Mouse (Mus musculus) gastrocnemius, postnatal 4 days (tissue): ENCODE data around the gene Lfng. TPM values are rescaled to one million over a fixed set of nuclear protein-coding genes. Genes with fewer than 3 reads are reported as not detected.

ENCODE experiments used
- DNase-seq, 2 experiments: peaks; one replicate each; pipeline ENCODE4 v3.0.0; 2021 to 2022; ENCODE audit warnings: low spot score in 2 of 2, mixed read lengths in 2 of 2
- long read RNA-seq, 2 experiments: library from polyadenylated mRNA; stranded (forward); transcript quantifications; one replicate each; pipeline ENCODE4 v2.0.0; 2021
- total RNA-seq, 2 experiments: library from RNA; stranded (reverse); gene quantifications; 2 replicates each; pipeline ENCODE4 v1.2.3; 2021

Lfng gene
- 10 to 100 TPM; 11.4 to 13.8 TPM for total RNA-seq
- long read RNA-seq, experiment 1, transcript Lfng-201 (8 exons, 2,305 nt): major isoform, 19 of 20 reads
- long read RNA-seq, experiment 1, partial matches to known transcripts: 0 of 20 reads
- long read RNA-seq, experiment 1, other reads (novel, unspliced or antisense): 1 of 20 reads
- long read RNA-seq, experiment 2, transcript Lfng-201 (8 exons, 2,305 nt): major isoform, 16 of 18 reads
- long read RNA-seq, experiment 2, partial matches to known transcripts: 0 of 18 reads
- long read RNA-seq, experiment 2, other reads (novel, unspliced or antisense): 2 of 18 reads

DNA sequence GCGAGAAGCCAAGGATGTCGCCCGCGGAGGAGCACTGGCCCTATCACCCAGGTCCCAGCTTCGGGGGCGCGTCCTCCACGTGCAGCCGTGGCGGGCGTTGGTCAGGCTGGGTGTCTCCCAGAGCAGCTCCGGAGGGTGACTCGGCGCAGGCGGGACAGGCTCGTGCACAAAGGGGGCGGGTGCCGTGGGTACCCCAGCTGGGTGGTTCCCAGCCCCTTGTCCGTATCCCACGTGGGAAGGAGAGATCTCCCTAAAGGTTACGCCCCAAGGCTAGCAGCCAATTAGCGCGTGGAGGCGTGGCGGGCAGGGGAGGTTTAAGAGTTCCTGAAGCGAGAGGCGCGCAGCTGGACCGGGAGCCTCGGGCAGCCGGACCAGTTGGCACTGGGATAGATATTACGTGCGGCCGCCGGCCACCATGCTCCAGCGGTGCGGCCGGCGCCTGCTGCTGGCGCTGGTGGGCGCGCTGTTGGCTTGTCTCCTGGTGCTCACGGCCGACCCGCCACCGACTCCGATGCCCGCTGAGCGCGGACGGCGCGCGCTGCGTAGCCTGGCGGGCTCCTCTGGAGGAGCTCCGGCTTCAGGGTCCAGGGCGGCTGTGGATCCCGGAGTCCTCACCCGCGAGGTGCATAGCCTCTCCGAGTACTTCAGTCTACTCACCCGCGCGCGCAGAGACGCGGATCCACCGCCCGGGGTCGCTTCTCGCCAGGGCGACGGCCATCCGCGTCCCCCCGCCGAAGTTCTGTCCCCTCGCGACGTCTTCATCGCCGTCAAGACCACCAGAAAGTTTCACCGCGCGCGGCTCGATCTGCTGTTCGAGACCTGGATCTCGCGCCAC, at the start of gene Lfng:
Gene Lfng, plus strand, starts transcription at position 320 of the 835 bp plus-strand sequence.
- peak; percentile 81 to 90 for DNase-seq

DNA sequence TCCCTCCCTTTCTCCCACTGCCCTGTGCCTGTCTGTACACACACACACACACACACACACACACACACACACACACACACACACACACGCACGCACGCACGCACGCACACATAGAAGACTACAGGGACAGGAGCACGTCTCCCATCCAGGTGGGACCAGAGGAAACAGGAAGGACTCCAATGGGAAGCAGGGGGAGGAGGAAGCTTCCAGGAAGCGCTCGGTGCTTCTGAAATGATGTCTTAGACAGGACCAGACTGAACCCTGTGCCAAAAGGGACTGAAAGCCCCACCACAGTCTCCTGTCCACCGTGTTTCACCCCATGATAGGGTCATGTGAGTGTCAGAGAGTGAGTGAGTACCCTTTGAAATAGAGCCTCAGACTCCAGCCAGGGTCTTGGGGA, 44.5 kb upstream of the Lfng start:
- no peak for DNase-seq

GRCm38 (mm10) chr5:140564896-140565295, 42.2 kb upstream of the Lfng start, which contains the start of gene Grifin:
TSS of gene Grifin (minus strand) at chr5:140565071.
- DNase-seq: no peak

DNA sequence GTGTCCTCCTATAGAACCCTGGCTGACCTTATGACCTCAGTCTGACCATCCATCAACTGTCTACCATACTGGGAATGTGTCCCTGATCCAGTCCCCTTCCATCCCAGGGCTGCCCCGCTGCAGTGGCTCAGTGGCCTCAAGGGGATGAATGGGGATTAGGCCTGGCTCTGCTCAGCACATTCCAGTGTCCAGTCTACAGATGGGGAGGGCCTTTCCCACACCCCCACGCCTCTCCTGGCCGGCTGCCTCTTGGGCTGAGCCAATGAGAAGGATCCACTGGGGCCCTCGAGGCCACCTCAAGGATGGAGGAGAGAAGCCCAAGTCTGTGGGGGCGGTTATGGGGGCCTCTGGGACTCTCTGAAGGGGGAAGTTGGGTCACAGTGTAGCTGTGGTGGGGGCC, 41.7 kb upstream of the Lfng start:
- peak; percentile 61 to 84 for DNase-seq

GRCm38 (mm10) chr5:140565856-140566255, 41.3 kb upstream of the Lfng start:
- peak in 1 of 2 experiments; percentile 58 for DNase-seq

DNA sequence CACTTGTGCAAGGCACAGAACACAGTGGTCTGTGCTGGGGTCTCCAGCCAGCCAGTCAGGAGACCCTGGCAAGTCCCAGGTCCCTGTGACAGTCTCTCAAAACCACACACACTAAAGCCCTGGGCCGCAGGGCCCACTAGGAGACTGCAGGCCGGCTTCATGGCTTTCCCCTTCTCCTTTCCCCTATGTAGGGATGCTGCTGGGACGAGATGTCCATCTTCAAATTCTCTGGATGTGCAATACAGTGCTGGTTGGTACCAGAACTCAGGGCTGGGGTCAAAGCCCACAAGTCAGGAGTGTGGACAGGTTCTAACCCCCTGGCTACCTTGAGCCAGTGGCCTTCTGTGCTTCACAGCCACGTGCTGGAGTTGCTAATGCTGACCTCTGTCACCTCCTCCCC, 40.8 kb upstream of the Lfng start:
- no peak for DNase-seq

DNA sequence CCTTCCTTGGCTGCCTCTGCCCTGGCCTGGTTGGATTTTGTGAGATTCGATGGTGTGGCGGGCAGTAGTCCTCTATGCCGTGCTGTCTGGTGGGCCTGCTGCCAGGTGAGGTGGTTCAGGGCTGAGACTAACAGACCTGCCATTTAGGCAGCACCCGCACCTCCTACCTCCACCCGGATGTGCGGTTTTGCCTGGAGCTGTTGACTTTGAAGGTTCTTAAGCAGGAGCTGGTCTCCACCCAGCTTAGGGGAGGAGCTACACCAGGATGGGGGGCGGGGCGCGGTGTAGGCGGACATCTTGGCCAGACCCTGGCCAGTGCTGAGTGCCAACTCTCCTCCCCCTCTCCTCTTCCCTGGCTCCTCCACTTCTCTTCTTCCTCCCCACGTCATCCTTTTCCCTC, 39.8 kb upstream of the Lfng start:
- peak in 1 of 2 experiments; percentile 61 for DNase-seq

DNA sequence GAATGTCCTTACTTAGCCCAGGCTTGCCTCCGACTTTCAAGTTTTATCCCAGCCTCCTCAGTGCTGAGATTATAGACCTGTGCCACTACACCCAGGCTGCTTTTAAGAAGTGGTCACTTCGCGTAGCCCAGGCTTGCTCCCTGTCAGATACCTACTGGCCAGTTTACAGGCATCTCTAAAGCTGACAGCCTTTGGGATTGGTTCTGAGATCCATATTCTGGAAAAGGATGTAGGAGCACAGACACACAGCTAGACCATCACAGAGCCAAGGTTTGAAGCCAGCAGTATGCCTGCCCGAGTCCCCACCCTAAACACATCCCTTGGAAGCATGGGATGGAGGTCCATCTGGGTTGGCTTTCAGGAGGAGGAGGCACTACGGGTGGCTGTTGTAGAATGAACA, 39.4 kb upstream of the Lfng start:
- DNase-seq: no peak

DNA sequence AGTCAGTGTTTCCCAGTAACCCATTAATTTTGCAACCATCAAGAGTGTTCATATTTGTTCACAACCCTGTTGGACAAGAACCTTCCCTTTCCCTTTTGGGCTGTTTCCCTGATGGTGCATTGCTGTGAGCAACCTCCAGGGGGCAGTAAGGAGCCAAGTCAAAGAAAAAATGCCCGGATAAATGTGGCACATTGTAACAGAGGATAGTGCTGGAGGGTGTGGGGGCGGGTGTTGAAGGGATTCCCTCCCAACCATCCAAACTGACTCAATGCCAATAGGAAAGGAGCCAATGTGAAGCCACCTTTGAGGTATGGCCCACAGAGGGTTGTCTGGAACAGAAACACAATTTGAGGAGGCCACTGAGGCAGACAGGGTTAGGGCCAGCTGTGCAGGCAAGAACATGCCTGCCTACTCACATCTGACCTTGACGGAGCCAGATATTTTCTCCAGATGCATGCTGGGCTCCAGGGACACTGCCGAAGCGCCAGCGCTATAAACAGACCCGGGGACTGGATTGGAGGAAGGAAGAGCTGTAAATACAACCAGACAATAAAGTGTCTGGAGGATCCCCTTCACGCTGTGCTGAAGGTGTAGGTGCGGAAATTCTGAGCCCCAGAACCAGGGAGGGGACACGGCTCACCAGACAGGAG, 38.7 kb upstream of the Lfng start:
- peak in 1 of 2 experiments; percentile 69 for DNase-seq

DNA sequence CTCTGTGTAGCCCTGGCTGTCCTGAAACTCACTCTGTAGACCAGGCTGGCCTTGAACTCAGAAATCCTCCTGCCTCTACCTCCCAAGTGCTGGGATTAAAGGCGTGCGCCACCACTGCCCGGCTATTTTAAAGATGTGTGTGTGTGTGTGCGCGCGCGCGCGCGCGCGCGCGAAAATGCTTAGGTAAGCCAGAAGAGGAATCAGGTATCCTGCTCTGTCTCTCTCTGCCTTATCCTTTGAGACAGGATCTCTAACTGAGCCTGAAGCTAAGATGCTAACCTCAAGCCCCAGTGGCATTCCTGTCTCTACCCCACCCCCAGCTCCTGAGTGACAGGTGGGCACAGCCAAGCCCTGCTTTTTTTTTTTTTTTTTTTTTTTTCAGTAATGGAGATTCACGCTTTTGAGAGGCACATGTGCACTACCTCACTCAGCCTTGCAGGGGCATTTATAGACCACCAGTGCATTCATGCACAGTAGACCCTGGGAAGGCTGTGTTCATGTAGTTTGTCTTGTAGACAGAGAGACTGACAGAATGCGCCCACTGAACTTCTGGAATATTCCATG, 38.0 kb upstream of the Lfng start:
- no peak for DNase-seq

DNA sequence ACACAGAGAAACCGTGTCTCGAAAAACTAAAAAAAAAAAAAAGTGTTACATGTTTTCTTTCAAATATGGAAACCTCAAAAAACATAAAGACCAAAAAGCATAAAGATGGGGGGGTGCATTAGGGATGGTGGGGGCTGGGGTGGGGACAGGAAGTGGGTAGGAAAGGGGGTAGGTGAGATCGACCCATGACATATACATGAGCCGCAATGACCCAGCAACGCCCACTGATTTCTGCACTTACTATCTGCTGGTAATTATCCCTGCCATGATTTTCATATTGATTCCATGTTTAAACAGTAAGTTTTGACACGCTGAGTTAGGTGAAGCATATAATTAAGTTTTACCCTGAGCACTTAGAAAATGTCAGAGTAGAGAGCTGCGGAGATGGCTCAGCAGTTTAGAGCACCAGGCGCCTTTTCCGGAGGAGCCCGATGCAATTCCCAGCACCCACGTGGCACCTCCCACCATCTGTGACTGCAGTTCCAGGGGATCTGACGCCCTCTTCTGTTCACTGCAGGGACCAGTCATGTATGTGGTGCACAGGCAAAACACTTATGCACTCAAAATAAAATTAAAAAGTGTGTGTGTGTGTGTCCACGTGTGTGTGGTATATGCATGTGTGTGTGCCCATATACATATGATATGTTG, 36.8 kb upstream of the Lfng start:
- DNase-seq: no peak

DNA sequence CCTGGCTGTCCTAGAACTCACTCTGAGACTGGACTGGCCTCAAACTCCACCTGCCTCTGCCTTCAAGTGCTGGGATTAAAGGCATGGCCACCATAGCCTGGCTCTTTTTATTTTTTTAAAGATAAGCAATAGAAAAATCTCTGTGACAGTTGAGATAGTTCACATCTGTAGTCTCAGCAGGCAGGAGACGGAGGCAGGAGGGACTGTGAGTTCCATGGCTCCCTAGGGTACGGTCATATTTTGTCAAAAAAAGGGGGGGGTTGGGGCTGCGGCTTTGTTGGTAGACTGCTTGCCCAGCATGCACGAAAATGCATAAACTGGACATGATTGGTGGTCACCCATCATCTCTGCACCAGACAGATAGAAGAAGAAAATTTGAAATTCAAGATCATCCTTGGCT, 35.9 kb upstream of the Lfng start:
- no peak for DNase-seq

DNA sequence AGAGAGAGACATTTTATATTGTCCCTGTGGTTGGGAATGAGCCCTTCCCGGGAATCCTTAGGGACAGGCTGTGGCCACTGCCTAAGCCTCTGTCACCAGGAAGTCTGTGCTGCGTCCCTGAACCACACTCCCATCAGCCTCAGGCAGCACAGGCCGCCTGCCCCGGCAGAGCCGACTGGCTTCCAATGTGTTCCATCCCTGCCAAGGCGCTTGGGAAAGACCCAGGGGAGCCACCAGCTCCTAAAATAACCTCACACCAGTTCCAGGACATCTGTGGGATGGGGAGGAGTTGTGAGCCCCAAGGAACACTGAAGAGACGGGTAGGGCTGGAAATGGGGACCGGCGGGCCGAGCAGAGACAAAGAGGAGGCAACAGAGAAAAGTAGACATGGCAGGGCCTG, 35.4 kb upstream of the Lfng start:
- DNase-seq: peak; percentile 70 to 84

DNA sequence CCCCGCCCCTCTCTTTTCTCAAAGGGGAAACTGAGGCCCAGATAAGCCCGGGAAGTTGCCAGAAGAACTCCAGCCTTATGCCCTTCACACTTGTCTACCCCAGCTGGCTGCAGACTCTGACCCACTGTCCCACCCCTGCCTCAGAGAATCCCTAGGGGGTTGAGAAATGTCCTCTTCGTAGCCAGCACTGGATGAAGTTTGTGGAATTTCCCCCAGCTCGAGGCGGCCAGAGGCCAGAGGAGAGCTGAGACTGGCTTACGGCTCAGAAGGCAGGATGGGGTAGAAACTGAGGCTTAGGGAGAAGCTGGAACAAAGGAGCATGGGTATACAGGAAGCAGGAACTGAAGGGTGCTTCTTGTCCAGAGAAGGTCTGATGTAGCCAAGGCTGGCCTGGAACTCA, 34.5 kb upstream of the Lfng start:
- DNase-seq: no peak

GRCm38 (mm10) chr5:140575381-140575866, 31.7 kb upstream of the Lfng start:
- DNase-seq: no peak

GRCm38 (mm10) chr5:140579221-140579620, 27.9 kb upstream of the Lfng start:
- no peak for DNase-seq

- no peak for DNase-seq
These were observed 27.3 kb upstream of the Lfng start for GRCm38 (mm10) chr5:140579771-140580170.

DNA sequence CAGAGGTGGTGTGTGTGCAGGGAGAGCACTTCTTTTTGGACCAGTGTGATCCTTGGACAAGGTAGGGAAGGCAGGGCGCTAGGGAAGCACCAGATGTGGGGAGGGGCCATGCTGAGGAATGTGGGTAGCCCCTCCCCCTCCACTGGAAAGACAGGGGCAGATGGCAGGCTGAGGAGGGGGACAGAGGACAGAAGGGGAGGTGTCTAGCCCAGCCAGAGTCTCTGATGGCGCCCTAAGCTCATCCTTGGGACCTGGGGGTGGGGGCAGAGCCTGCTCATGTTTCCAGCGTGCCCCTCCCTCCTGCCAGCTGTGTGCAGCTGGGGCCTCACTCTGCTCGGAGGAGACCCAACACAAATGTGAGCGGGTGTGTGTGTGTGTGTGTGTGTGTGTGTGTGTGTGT, 25.6 kb upstream of the Lfng start:
- peak in 1 of 2 experiments; percentile 59 for DNase-seq

DNA sequence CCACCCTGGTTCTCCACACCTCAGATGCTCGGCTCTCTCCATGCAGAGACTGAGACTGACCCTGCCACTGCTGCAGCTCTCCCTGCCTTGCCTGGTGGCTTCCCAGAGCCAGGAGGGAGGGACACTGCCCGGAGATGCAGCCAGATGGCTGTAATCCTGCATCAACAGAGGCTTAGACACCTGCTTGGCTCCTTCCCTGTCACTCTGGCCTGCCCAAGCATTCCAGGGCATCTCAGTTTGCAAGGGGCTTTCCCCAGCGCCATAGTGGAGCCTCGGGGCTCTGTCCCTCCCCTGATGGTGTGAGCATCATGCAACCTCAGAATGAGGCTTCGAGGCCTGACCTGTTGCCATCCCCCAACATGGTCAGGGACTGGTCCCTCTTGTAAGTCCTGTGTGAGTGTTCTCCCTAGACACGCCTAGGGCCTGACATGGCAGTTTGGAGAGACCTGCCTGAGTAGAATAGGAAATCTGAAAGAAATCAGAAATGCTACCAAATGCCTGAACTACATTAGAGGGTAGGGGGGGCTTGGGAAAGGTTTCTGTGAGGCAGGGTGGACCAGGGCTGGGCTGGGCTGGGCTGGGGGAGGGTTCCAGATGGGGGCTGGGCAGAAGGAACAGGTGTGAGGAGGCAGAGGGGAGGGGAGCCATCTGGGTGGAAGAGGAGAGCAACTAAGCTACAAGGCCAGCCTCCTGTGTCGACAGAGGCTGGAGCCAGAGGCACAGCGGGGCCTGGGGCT, 24.0 kb upstream of the Lfng start:
- DNase-seq: peak in 1 of 2 experiments; percentile 53

- no peak for DNase-seq
These were observed 23.3 kb upstream of the Lfng start for GRCm38 (mm10) chr5:140583732-140584368.
